ENCODE assay signal across 10 mouse cellular contexts in the genomic region with DNA sequence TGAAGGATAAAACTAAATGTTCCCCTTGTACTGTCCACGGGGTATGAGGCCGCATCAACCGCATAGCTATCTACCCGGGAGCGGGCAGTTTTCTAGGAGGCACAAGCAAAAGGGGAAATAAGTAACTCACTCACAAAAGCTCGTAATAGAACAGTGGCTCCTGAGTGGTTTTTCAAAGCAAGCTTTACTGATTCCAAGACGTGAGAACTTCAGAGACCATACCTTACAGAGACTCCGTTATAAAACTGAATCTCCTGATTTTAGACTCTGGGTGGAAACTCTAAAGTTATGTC. TPM values are rescaled to one million over a fixed set of nuclear protein-coding genes. Genes with fewer than 3 reads are reported as not detected.
A peak's percentile ranks its signal among the peaks of the same experiment; 100 is the strongest.
DNase-seq lines count a peak whose midpoint lies in the region; ATAC-seq and TF ChIP-seq lines count a peak whose summit lies in the region.
"Had no signal": no experiment of that assay in that cellular context is flagged by ENCODE, and none has a peak within 500 bp of the region (broad histone marks: within the 10 kb centered on the region; RNA-seq: fewer than 3 reads in every experiment).

No protein-coding gene starts in this region.

- no peak for ATAC-seq in heart, embryonic 15.5 days (replicated peaks; ENCODE audit: insufficient number of reproducible peaks, insufficient read depth, low FRiP score, low read depth)
- no peak for ATAC-seq in hindbrain, postnatal 0 days
- ATAC-seq in midbrain, embryonic 14.5 days (ENCODE audit: low FRiP score, low TSS enrichment): no peak

- intact Hi-C loops in heart, postnatal 14 days (cut with DNase I): loop anchor here (5.0 kb wide), 1 partner anchor 38 kb away; no protein-coding TSS in a partner anchor
- intact Hi-C loops in left cerebral cortex, postnatal 14 days (cut with DNase I): no loop called here

- no peak overlapping the region; the same call in 1 of the 2 replicates for H3K9ac ChIP-seq in heart, embryonic 15.5 days
- H3K9ac ChIP-seq in MEL (ENCODE audit: control insufficient read depth, low read depth, low read length, poor library complexity, severe bottlenecking): peak overlapping the region; percentile 80
- H3K9ac ChIP-seq in hindbrain, postnatal 0 days (replicated peaks; ENCODE audit: low read length): peak overlapping the region; percentile 74; the same call in 1 of the 2 replicates
- no peak overlapping the region for H3K9ac ChIP-seq in midbrain, embryonic 14.5 days (replicated peaks; ENCODE audit: low read length)

- no peaks in the 10 kb centered on the region for H3K27me3 ChIP-seq in heart, embryonic 15.5 days
- no peaks in the 10 kb centered on the region for H3K27me3 ChIP-seq in MEL (ENCODE audit: control insufficient read depth in 1 of 2, insufficient read depth in 2 of 2, low read length in 2 of 2)
- H3K27me3 ChIP-seq in hindbrain, postnatal 0 days (ENCODE audit: insufficient read depth, low read length): no peaks in the 10 kb centered on the region
- H3K27me3 ChIP-seq in midbrain, embryonic 14.5 days (ENCODE audit: control insufficient read depth, insufficient read depth, low read length): no peaks in the 10 kb centered on the region

- DNase-seq in heart, postnatal 14 days: no peak
- peak; percentile 82 for DNase-seq in MEL (ENCODE audit: low read depth, low spot score)
- DNase-seq in hindbrain, postnatal 0 days (ENCODE audit: low spot score): no peak
- no peak for DNase-seq in midbrain, embryonic 14.5 days
- DNase-seq in left cerebral cortex, postnatal 14 days (ENCODE audit: low spot score in 2 of 2): no peak
- DNase-seq in spleen, postnatal 36 days (ENCODE audit: low spot score in 2 of 2): no peak
- no peak for DNase-seq in adrenal gland, adult 18-20 months (ENCODE audit: low spot score in 2 of 2)
- DNase-seq: lung, adult 2 months; thymus, postnatal 36 days had no signal

- H3K9me3 ChIP-seq in heart, embryonic 15.5 days (replicated peaks): no peaks in the 10 kb centered on the region
- H3K9me3 ChIP-seq in MEL (replicated peaks; ENCODE audit: insufficient read depth, low read length): no peaks in the 10 kb centered on the region
- no peaks in the 10 kb centered on the region for H3K9me3 ChIP-seq in hindbrain, postnatal 0 days (ENCODE audit: low read length)
- H3K9me3 ChIP-seq in midbrain, embryonic 14.5 days (ENCODE audit: control insufficient read depth, low read length): no peaks in the 10 kb centered on the region

- no peaks in the 10 kb centered on the region for H3K36me3 ChIP-seq in heart, embryonic 15.5 days
- H3K36me3 ChIP-seq in MEL (ENCODE audit: control insufficient read depth in 1 of 2, insufficient read depth in 2 of 2, low read length in 2 of 2): peaks cover 0 to 19% of the 10 kb centered on the region in 2 experiments; a peak in 2 of 4 replicates
- H3K36me3 ChIP-seq in hindbrain, postnatal 0 days (ENCODE audit: insufficient read depth, low read length): no peaks in the 10 kb centered on the region
- H3K36me3 ChIP-seq in midbrain, embryonic 14.5 days (ENCODE audit: control insufficient read depth, insufficient read depth, low read length): no peaks in the 10 kb centered on the region

- peaks cover 38% of the 10 kb centered on the region for H3K79me2 ChIP-seq in MEL (ENCODE audit: control insufficient read depth, insufficient read depth, low read length, poor library complexity)

- WGBS in heart, embryonic 15.5 days: 57% methylated on average over 8 of the region's 8 CpGs
- 75% methylated on average over 8 of the region's 8 CpGs for whole genome bisulfite sequencing in hindbrain, postnatal 0 days
- 81% methylated on average over 8 of the region's 8 CpGs for WGBS in midbrain, embryonic 14.5 days

- H3K4me1 ChIP-seq in heart, embryonic 15.5 days (replicated peaks): peaks cover 30% of the 10 kb centered on the region
- peaks cover 6 to 15% of the 10 kb centered on the region in 2 experiments for H3K4me1 ChIP-seq in MEL (ENCODE audit: control insufficient read depth in 1 of 2, insufficient read depth in 2 of 2, low read length in 2 of 2)
- peaks cover 10% of the 10 kb centered on the region for H3K4me1 ChIP-seq in hindbrain, postnatal 0 days (ENCODE audit: insufficient read depth, low read length)
- H3K4me1 ChIP-seq in midbrain, embryonic 14.5 days (ENCODE audit: control insufficient read depth, insufficient read depth, low read length): peaks cover 18% of the 10 kb centered on the region

- no peak for TF ChIP-seq POLR2A in MEL (IDR thresholded peaks at IDR 0.05; ENCODE audit: control insufficient read depth in 1 of 2, insufficient read depth in 1 of 2, low read depth in 1 of 2, low read length in 2 of 2, poor library complexity in 1 of 2)

- TF ChIP-seq RAD21 in MEL (IDR thresholded peaks at IDR 0.05; ENCODE audit: low read depth, low read length): no peak

- TF ChIP-seq EP300 in MEL (IDR thresholded peaks at IDR 0.05; ENCODE audit: low read depth in 1 of 2, low read length in 2 of 2): peak in 1 of 2 experiments; percentile 33; a peak in 1 of 4 replicates

- H3K4me3 ChIP-seq in heart, embryonic 15.5 days: peak overlapping the region; percentile 88; the same call in 1 of the 2 replicates
- peak overlapping the region; percentile 79 to 97 for H3K4me3 ChIP-seq in MEL (ENCODE audit: control insufficient read depth in 1 of 2, insufficient read depth in 1 of 2, low read depth in 2 of 2, low read length in 2 of 2)
- peak overlapping the region; percentile 78 for H3K4me3 ChIP-seq in hindbrain, postnatal 0 days (ENCODE audit: low read length)
- H3K4me3 ChIP-seq in midbrain, embryonic 14.5 days (replicated peaks; ENCODE audit: low read depth, low read length): peak overlapping the region; percentile 68

- H3K4me2 ChIP-seq in heart, embryonic 15.5 days: peak overlapping the region; percentile 76
- peak overlapping the region; percentile 86 for H3K4me2 ChIP-seq in hindbrain, postnatal 0 days (ENCODE audit: low read depth, low read length)
- H3K4me2 ChIP-seq in midbrain, embryonic 14.5 days (ENCODE audit: low read length): peak overlapping the region; percentile 82

- TF ChIP-seq CTCF in MEL (IDR thresholded peaks at IDR 0.05 in 2 of 3, conservative IDR thresholded peaks at IDR 0.05 in 1 of 3; ENCODE audit: control insufficient read depth in 1 of 3, insufficient read depth in 1 of 3, low read depth in 2 of 3, low read length in 3 of 3, poor library complexity in 1 of 3, severe bottlenecking in 1 of 3): no peak
- TF ChIP-seq CTCF in hindbrain, postnatal 0 days (IDR thresholded peaks at IDR 0.05; ENCODE audit: low read depth): no peak

- H3K27ac ChIP-seq in heart, embryonic 15.5 days: peak overlapping the region; percentile 52
- peak overlapping the region; percentile 67 for H3K27ac ChIP-seq in MEL (ENCODE audit: control insufficient read depth, low read depth, low read length)
- no peak overlapping the region for H3K27ac ChIP-seq in hindbrain, postnatal 0 days
- H3K27ac ChIP-seq in midbrain, embryonic 14.5 days (replicated peaks; ENCODE audit: low read depth, low read length): no peak overlapping the region

TF ChIP-seq in MEL, 35 proteins besides CTCF, POLR2A, EP300 and RAD21:
- TF ChIP-seq MAZ (IDR thresholded peaks at IDR 0.05; ENCODE audit: low read depth, low read length) (0 out of 2 replicates have a peak, but pooled peaks have one; percentile 20), USF2 (IDR thresholded peaks at IDR 0.05; ENCODE audit: borderline replicate concordance in 1 of 2, insufficient read depth in 1 of 2, low read depth in 1 of 2, low read length in 2 of 2) (no peak)

RNA-seq across cellular contexts. Expression of gene Btbd9, which starts 1.6 kb away (rescaled TPM):
- 38.3 and 42.3 TPM in 2 replicates for polyA plus RNA-seq in heart, embryonic 15.5 days (2015; fragmentation: Nextera tagmentation; extraction: Ambion mirVana)
- total RNA-seq in heart, postnatal 14 days (2021): 10 to 100 TPM; 20.9 to 22.4 TPM
- 24.7 and 28.8 TPM in 2 replicates for total RNA-seq in MEL (2012; rRNA removed)
- polyA plus RNA-seq in MEL (2012; ENCODE audit: insufficient read depth in 1 of 2, insufficient read length in 2 of 2, low read depth in 1 of 2, low replicate concordance in 2 of 2, missing spikeins in 1 of 2): 10 to 100 TPM in 1 of 2 experiments, not detected in 1; 33.8 TPM
- 67.7 and 72.7 TPM in 2 replicates for total RNA-seq in hindbrain, postnatal 0 days (2014; rRNA removed)
- polyA plus RNA-seq in hindbrain, postnatal 0 days (2015; fragmentation: Nextera tagmentation; extraction: Ambion mirVana): 115 and 122 TPM in 2 replicates
- 129 and 140 TPM in 2 replicates for polyA plus RNA-seq in midbrain, embryonic 14.5 days (2014; fragmentation: Nextera tagmentation; extraction: Ambion mirVana)
- 10 to 100 TPM; 78.9 to 95.2 TPM for total RNA-seq in left cerebral cortex, postnatal 14 days (2021)
- total RNA-seq in adrenal gland, adult 18-20 months (2021): 10 to 100 TPM; 52.2 to 81.3 TPM

RNA-seq across cellular contexts. Expression of gene Dnah8, which starts 49.4 kb away (rescaled TPM):
- polyA plus RNA-seq in heart, embryonic 15.5 days (2015; fragmentation: Nextera tagmentation; extraction: Ambion mirVana): 1.3 and 1.8 TPM in 2 replicates
- total RNA-seq in heart, postnatal 14 days (2021): 1 to 10 TPM; 1.5 to 1.6 TPM
- total RNA-seq in MEL (2012; rRNA removed): 12.3 and 15.4 TPM in 2 replicates
- 100 to 1,000 TPM in 1 of 2 experiments, 10 to 100 TPM in 1; 19.5 to 143 TPM for polyA plus RNA-seq in MEL (2012; ENCODE audit: insufficient read depth in 1 of 2, insufficient read length in 2 of 2, low read depth in 1 of 2, low replicate concordance in 2 of 2, missing spikeins in 1 of 2)
- 4.9 and 10.0 TPM in 2 replicates for total RNA-seq in hindbrain, postnatal 0 days (2014; rRNA removed)
- polyA plus RNA-seq in hindbrain, postnatal 0 days (2015; fragmentation: Nextera tagmentation; extraction: Ambion mirVana): 2.1 TPM in 2 replicates
- polyA plus RNA-seq in midbrain, embryonic 14.5 days (2014; fragmentation: Nextera tagmentation; extraction: Ambion mirVana): 2.1 and 2.4 TPM in 2 replicates
- 1 to 10 TPM; 1.7 to 1.9 TPM for total RNA-seq in left cerebral cortex, postnatal 14 days (2021)
- total RNA-seq in adrenal gland, adult 18-20 months (2021): under 1 TPM; 0.60 to 0.93 TPM

RNA-seq across cellular contexts. Expression of gene Glo1, which starts 51.9 kb away (rescaled TPM):
- 175 and 196 TPM in 2 replicates for polyA plus RNA-seq in heart, embryonic 15.5 days (2015; fragmentation: Nextera tagmentation; extraction: Ambion mirVana)
- 100 to 1,000 TPM; 139 to 140 TPM for total RNA-seq in heart, postnatal 14 days (2021)
- 258 and 260 TPM in 2 replicates for total RNA-seq in MEL (2012; rRNA removed)
- polyA plus RNA-seq in MEL (2012; ENCODE audit: insufficient read depth in 1 of 2, insufficient read length in 2 of 2, low read depth in 1 of 2, low replicate concordance in 2 of 2, missing spikeins in 1 of 2): 100 to 1,000 TPM in 1 of 2 experiments, 10 to 100 TPM in 1; 58.5 to 288 TPM
- 165 and 200 TPM in 2 replicates for total RNA-seq in hindbrain, postnatal 0 days (2014; rRNA removed)
- polyA plus RNA-seq in hindbrain, postnatal 0 days (2015; fragmentation: Nextera tagmentation; extraction: Ambion mirVana): 212 and 223 TPM in 2 replicates
- polyA plus RNA-seq in midbrain, embryonic 14.5 days (2014; fragmentation: Nextera tagmentation; extraction: Ambion mirVana): 160 and 162 TPM in 2 replicates
- 100 to 1,000 TPM; 131 to 136 TPM for total RNA-seq in left cerebral cortex, postnatal 14 days (2021)
- total RNA-seq in adrenal gland, adult 18-20 months (2021): 100 to 1,000 TPM; 131 to 145 TPM

Comparison
In these comparisons a context has a peak if more than half of its experiments do, and no peak if none do; other contexts are left out.
1. H3K27ac ChIP-seq: peak in heart, embryonic 15.5 days (single experiment) and MEL (single experiment); none in hindbrain, postnatal 0 days (single experiment) and midbrain, embryonic 14.5 days (single experiment).
2. H3K9ac ChIP-seq: peak in MEL (single experiment) and hindbrain, postnatal 0 days (single experiment); none in heart, embryonic 15.5 days (single experiment) and midbrain, embryonic 14.5 days (single experiment).
3. Peak in every context shown above with its lines, with median percentiles within 50 percentile points of each other: H3K4me2 ChIP-seq and H3K4me3 ChIP-seq.